Mouse (Mus musculus) midbrain, postnatal 0 days (tissue): ENCODE data around the gene Gdf11. TPM values are rescaled to one million over a fixed set of nuclear protein-coding genes. Genes with fewer than 3 reads are reported as not detected.
A peak's percentile ranks its signal among the peaks of the same experiment; 100 is the strongest.

ENCODE experiments used
- ATAC-seq: fragments of 200-750 bp; cut with Nextera tagmentation; 2 replicates; pipeline ENCODE4 v1.8.0; 2017; ENCODE audit warnings: moderate number of reproducible peaks, mild to moderate bottlenecking, moderate TSS enrichment, moderate library complexity; ENCODE audit not compliant: low FRiP score
- DNase-seq: peaks from one replicate; pipeline ENCODE4 v3.0.0-alpha.2; 2015; ENCODE audit warnings: low spot score
- H3K27ac ChIP-seq: fragments of 300-500 bp; sonication (generic); 2 replicates; pipeline ENCODE4 v1.5.1; 2014; ENCODE audit warnings: low read depth, mild to moderate bottlenecking, low read length, mixed read lengths
- H3K27me3 ChIP-seq: fragments of 300-500 bp; sonication (generic); 2 replicates; pipeline ENCODE4 v1.6.1; 2014; ENCODE audit warnings: low read length, control low read depth, mixed read lengths; ENCODE audit not compliant: insufficient read depth
- H3K36me3 ChIP-seq: fragments of 300-500 bp; sonication (generic); 2 replicates; pipeline ENCODE4 v1.6.1; 2014; ENCODE audit warnings: low read length, control low read depth, mixed read lengths; ENCODE audit not compliant: insufficient read depth
- H3K4me1 ChIP-seq: fragments of 300-500 bp; sonication (generic); 2 replicates; pipeline ENCODE4 v1.6.1; 2014; ENCODE audit warnings: mild to moderate bottlenecking, control low read depth, antibody characterized with exemption, low read length, mixed read lengths; ENCODE audit not compliant: insufficient read depth
- H3K4me2 ChIP-seq: fragments of 300-500 bp; sonication (generic); 2 replicates; pipeline ENCODE4 v1.6.1; 2014; ENCODE audit warnings: low read depth, mild to moderate bottlenecking, low read length, mixed read lengths; ENCODE audit not compliant: poor library complexity, severe bottlenecking
- H3K4me3 ChIP-seq: fragments of 300-500 bp; sonication (generic); 2 replicates; pipeline ENCODE4 v1.5.1; 2014; ENCODE audit warnings: low read depth, mild to moderate bottlenecking, low read length, moderate library complexity
- H3K9ac ChIP-seq: fragments of 300-500 bp; sonication (generic); replicated peaks from 2 replicates; pipeline ENCODE4 v1.6.1; 2014; ENCODE audit warnings: mild to moderate bottlenecking, low read length, moderate library complexity, mixed read lengths; ENCODE audit not compliant: poor library complexity, severe bottlenecking
- H3K9me3 ChIP-seq: fragments of 300-500 bp; sonication (generic); 2 replicates; pipeline ENCODE4 v1.6.1; 2016; ENCODE audit warnings: low read length, control low read depth
- CTCF ChIP-seq: IDR thresholded peaks from 2 replicates; pipeline ENCODE4 v1.5.1; 2016; ENCODE audit warnings: antibody characterized with exemption, mild to moderate bottlenecking
- WGBS: fragments of 180-500 bp; shearing (Covaris S2); extraction: QIAGEN DNeasy Blood & Tissue Kit; methylation state at CpG from one replicate; pipeline ENCODE4 v1.1.7; 2014; 5-methylcytosine and 5-hydroxymethylcytosine counted together
- polyA plus RNA-seq: library from polyadenylated mRNA; unstranded; fragments of >200 nt; fragmentation: Nextera tagmentation; extraction: Ambion mirVana; gene quantifications from 2 replicates; pipeline ENCODE4 v1.2.1, GENCODE M21; 2015
- total RNA-seq: library from RNA; depleted of rRNA; stranded (reverse); fragments of >200 nt; gene quantifications from 2 replicates; pipeline ENCODE4 v1.2.3, GENCODE M21; 2014; rRNA removed

Gene Gdf11
- total RNA-seq: 16.9 and 22.4 TPM in 2 replicates
- 6.5 and 7.5 TPM in 2 replicates for polyA plus RNA-seq

- peak within 1 kb of the TSS; percentile 81 for H3K9ac ChIP-seq
- peak within 1 kb of the TSS; percentile 88 for H3K27ac ChIP-seq
- peak within 1 kb of the TSS; percentile 84 for H3K4me2 ChIP-seq
- WGBS: under 1% methylated on average over 45 of the region's 89 CpGs
- H3K27me3 ChIP-seq: peaks cover 6% of the 10 kb centered on the region; the same call in 1 of the 2 replicates
- TF ChIP-seq CTCF: 0 out of 2 replicates have a peak, but pooled peaks have one; percentile 5
- H3K4me3 ChIP-seq: peak within 1 kb of the TSS; percentile 83
- peak; percentile 85 for ATAC-seq
- H3K36me3 ChIP-seq: peaks cover 4% of the 10 kb centered on the region
- DNase-seq: peak; percentile 91
- no peaks in the 10 kb centered on the region for H3K9me3 ChIP-seq
- peaks cover 20% of the 10 kb centered on the region for H3K4me1 ChIP-seq
These were observed at the start of gene Gdf11 for GRCm38 (mm10) chr10:128891296-128892094. TSS of gene Gdf11 (minus strand) at chr10:128891718.

- Histone ChIP-seq H3K9me3 (no peaks in the 10 kb centered on the region), H3K9ac (no peak overlapping the region), H3K4me2 (no peak overlapping the region), H3K4me3 (no peak overlapping the region), H3K4me1 (no peaks in the 10 kb centered on the region), H3K27me3 (no peaks in the 10 kb centered on the region), H3K27ac (no peak overlapping the region), H3K36me3 (no peaks in the 10 kb centered on the region)
- 79% methylated on average over 10 of the region's 10 CpGs for WGBS
- ATAC-seq (no peak), DNase-seq (no peak)
- no peak for TF ChIP-seq CTCF
These were observed 49.0 kb upstream of the Gdf11 start for GRCm38 (mm10) chr10:128940475-128941061.

GRCm38 (mm10) chr10:128938974-128939373 lies 47.5 kb upstream of the Gdf11 start:
- no peak for TF ChIP-seq CTCF
- WGBS: 75% methylated on average over 5 of the region's 5 CpGs
- no peaks in the 10 kb centered on the region for H3K36me3 ChIP-seq
- no peak overlapping the region for H3K4me2 ChIP-seq
- no peak overlapping the region for H3K9ac ChIP-seq
- ATAC-seq (no peak), DNase-seq (no peak)
- peaks cover 11% of the 10 kb centered on the region; the same call in 1 of the 2 replicates for H3K27me3 ChIP-seq
- no peaks in the 10 kb centered on the region for H3K9me3 ChIP-seq
- H3K4me3 ChIP-seq: no peak overlapping the region
- H3K27ac ChIP-seq: no peak overlapping the region
- no peaks in the 10 kb centered on the region for H3K4me1 ChIP-seq

GRCm38 (mm10) chr10:128938457-128938856 lies 46.9 kb upstream of the Gdf11 start:
- ATAC-seq: no peak
- no peak overlapping the region for H3K27ac ChIP-seq
- 73% methylated on average over 9 of the region's 9 CpGs for WGBS

GRCm38 (mm10) chr10:128937756-128938390 lies 46.4 kb upstream of the Gdf11 start:
- Histone ChIP-seq H3K4me1 (no peaks in the 10 kb centered on the region), H3K4me2 (no peak overlapping the region), H3K9me3 (no peaks in the 10 kb centered on the region), H3K27ac (no peak overlapping the region), H3K4me3 (no peak overlapping the region), H3K36me3 (no peaks in the 10 kb centered on the region), H3K27me3 (peaks cover 14% of the 10 kb centered on the region; the same call in 1 of the 2 replicates), H3K9ac (no peak overlapping the region)
- WGBS: 72% methylated on average over 12 of the region's 12 CpGs
- DNase-seq: no peak
- no peak for TF ChIP-seq CTCF
- no peak for ATAC-seq

More at GRCm38 (mm10) chr10:128938457-128938856, 46.9 kb upstream of the Gdf11 start:
- DNase-seq: peak; percentile 73
- H3K4me2 ChIP-seq: no peak overlapping the region
- H3K36me3 ChIP-seq: no peaks in the 10 kb centered on the region
- no peaks in the 10 kb centered on the region for H3K4me1 ChIP-seq
- H3K9me3 ChIP-seq: no peaks in the 10 kb centered on the region
- no peak overlapping the region for H3K9ac ChIP-seq
- H3K4me3 ChIP-seq: no peak overlapping the region
- TF ChIP-seq CTCF: no peak
- H3K27me3 ChIP-seq: peaks cover 13% of the 10 kb centered on the region; the same call in 1 of the 2 replicates
